In genomic region chr9:43808546-43808945, GRCm38 (mm10) we compare ENCODE assay signal across 10 mouse cellular contexts.
A peak's percentile ranks its signal among the peaks of the same experiment; 100 is the strongest.
DNase-seq lines count a peak whose midpoint lies in the region; ATAC-seq and TF ChIP-seq lines count a peak whose summit lies in the region.
"Had no signal": no experiment of that assay in that cellular context is flagged by ENCODE, and none has a peak within 500 bp of the region (broad histone marks: within the 10 kb centered on the region; RNA-seq: fewer than 3 reads in every experiment).

No protein-coding gene starts in this region.

- ATAC-seq in kidney, embryonic 16.5 days (ENCODE audit: low FRiP score, low TSS enrichment): no peak; the same call in 1 of the 2 replicates
- ATAC-seq in embryonic facial prominence, embryonic 12.5 days (ENCODE audit: insufficient number of reproducible peaks, insufficient read depth, low FRiP score, low TSS enrichment): no peak
- ATAC-seq in activated CD4-positive, CD25-positive, alpha-beta regulatory T cell, adult 4 months: no peak
- no peak for ATAC-seq in monocyte, adult 5-6 weeks (replicated peaks; ENCODE audit: insufficient number of reproducible peaks, low FRiP score, low TSS enrichment, poor library complexity, severe bottlenecking)

- no peak overlapping the region for H3K9ac ChIP-seq in kidney, embryonic 16.5 days (replicated peaks; ENCODE audit: low read length)
- no peak overlapping the region for H3K9ac ChIP-seq in embryonic facial prominence, embryonic 12.5 days
- H3K9ac ChIP-seq: limb, embryonic 13.5 days had no signal

- no peak for TF ChIP-seq POLR2A in kidney, adult 2 months (IDR thresholded peaks at IDR 0.05; ENCODE audit: low read depth, low read length)

- DNase-seq in kidney, adult 2 months: peak; percentile 43
- peak; percentile 26 for DNase-seq in brain, adult 2 months (ENCODE audit: low read depth, low spot score)
- peak; percentile 43 for DNase-seq in limb, embryonic 10.5 days (ENCODE audit: low spot score)

- no peaks in the 10 kb centered on the region; the same call in 1 of the 2 replicates for H3K9me3 ChIP-seq in kidney, embryonic 16.5 days (ENCODE audit: low read length)
- no peaks in the 10 kb centered on the region for H3K9me3 ChIP-seq in embryonic facial prominence, embryonic 12.5 days
- H3K9me3 ChIP-seq in limb, embryonic 10.5 days (replicated peaks): no peaks in the 10 kb centered on the region
- H3K9me3 ChIP-seq: limb, embryonic 13.5 days; megakaryocyte, embryonic 14.5 days had no signal

- no peaks in the 10 kb centered on the region for H3K36me3 ChIP-seq in kidney, adult 2 months (ENCODE audit: control insufficient read depth, insufficient read depth, low read length)
- no peaks in the 10 kb centered on the region; the same call in 1 of the 2 replicates for H3K36me3 ChIP-seq in kidney, embryonic 16.5 days (ENCODE audit: insufficient read depth, low read length)
- peaks cover under 1% of the 10 kb centered on the region; the same call in 1 of the 2 replicates for H3K36me3 ChIP-seq in embryonic facial prominence, embryonic 12.5 days
- peaks cover 7% of the 10 kb centered on the region for H3K36me3 ChIP-seq in limb, embryonic 10.5 days
- H3K36me3 ChIP-seq: G1E had no signal

- no peak overlapping the region for H3K4me3 ChIP-seq in kidney, adult 2 months (ENCODE audit: insufficient read depth, low read depth, low read length)
- H3K4me3 ChIP-seq in kidney, embryonic 16.5 days (ENCODE audit: low read length): no peak overlapping the region
- no peak overlapping the region for H3K4me3 ChIP-seq in embryonic facial prominence, embryonic 12.5 days
- H3K4me3 ChIP-seq in limb, embryonic 10.5 days: 0 out of 2 replicates have a peak overlapping the region, but pooled peaks have one; percentile 3
- H3K4me3 ChIP-seq: limb, embryonic 13.5 days; megakaryocyte, embryonic 14.5 days had no signal

- no peak overlapping the region for H3K4me2 ChIP-seq in kidney, embryonic 16.5 days (replicated peaks; ENCODE audit: low read depth, low read length)
- H3K4me2 ChIP-seq in embryonic facial prominence, embryonic 12.5 days (replicated peaks): no peak overlapping the region
- H3K4me2 ChIP-seq: limb, embryonic 13.5 days had no signal

- 19% methylated on average over 7 of the region's 7 CpGs for WGBS in kidney, adult 2 months
- WGBS in kidney, embryonic 16.5 days: 13% methylated on average over 7 of the region's 7 CpGs
- WGBS in embryonic facial prominence, embryonic 12.5 days: 9% methylated on average over 7 of the region's 7 CpGs
- WGBS in limb, embryonic 10.5 days: 14% methylated on average over 7 of the region's 7 CpGs

- H3K4me1 ChIP-seq in kidney, adult 2 months (ENCODE audit: control insufficient read depth, insufficient read depth, low read length): no peaks in the 10 kb centered on the region
- peaks cover 14% of the 10 kb centered on the region for H3K4me1 ChIP-seq in kidney, embryonic 16.5 days (ENCODE audit: insufficient read depth, low read length)
- H3K4me1 ChIP-seq in embryonic facial prominence, embryonic 12.5 days: peaks cover 16% of the 10 kb centered on the region
- peaks cover 18% of the 10 kb centered on the region for H3K4me1 ChIP-seq in limb, embryonic 10.5 days
- H3K4me1 ChIP-seq: megakaryocyte, embryonic 14.5 days had no signal

- H3K27me3 ChIP-seq in kidney, adult 2 months (replicated peaks; ENCODE audit: control insufficient read depth, insufficient read depth, low read length): no peaks in the 10 kb centered on the region
- H3K27me3 ChIP-seq in kidney, embryonic 16.5 days (ENCODE audit: insufficient read depth, low read length): no peaks in the 10 kb centered on the region
- no peaks in the 10 kb centered on the region for H3K27me3 ChIP-seq in embryonic facial prominence, embryonic 12.5 days
- H3K27me3 ChIP-seq in limb, embryonic 10.5 days (ENCODE audit: low read depth, poor library complexity, severe bottlenecking): 0 out of 2 replicates have a peak, but pooled peaks cover 4% of the 10 kb centered on the region
- H3K27me3 ChIP-seq: limb, embryonic 13.5 days had no signal

- no peak for TF ChIP-seq CTCF in kidney, adult 2 months (conservative IDR thresholded peaks at IDR 0.05; ENCODE audit: insufficient read depth, insufficient read length, low read depth, low read length)

- no peak overlapping the region for H3K27ac ChIP-seq in kidney, adult 2 months (ENCODE audit: insufficient read depth, low read depth, low read length)
- H3K27ac ChIP-seq in kidney, embryonic 16.5 days (ENCODE audit: low read length): no peak overlapping the region
- H3K27ac ChIP-seq in embryonic facial prominence, embryonic 12.5 days: 0 out of 2 replicates have a peak overlapping the region, but pooled peaks have one; percentile 17
- no peak overlapping the region for H3K27ac ChIP-seq in limb, embryonic 10.5 days
- H3K27ac ChIP-seq: limb, embryonic 13.5 days had no signal
